Mouse (Mus musculus): ENCODE measurements at regions not wholly inside any gene's neighbourhood (a gene's known extent, or its start where the extent isn't known, plus 50 kb on each side); places are given as distances from the start of the nearest gene placed in this dataset.

GRCm38 (mm10) chr10:92389176-92389732 lies 333.0 kb downstream of the Nedd1 start:
- no peaks in the 10 kb centered on the region for H3K9me3 ChIP-seq (replicated peaks; ENCODE audit: insufficient read depth, low read length)
- H3K27ac ChIP-seq (ENCODE audit: control insufficient read depth, low read depth, low read length), result no peak overlapping the region
- H3K9ac ChIP-seq (ENCODE audit: control insufficient read depth, low read depth, low read length, poor library complexity, severe bottlenecking), result no peak overlapping the region
- no peaks in the 10 kb centered on the region for H3K79me2 ChIP-seq (ENCODE audit: control insufficient read depth, insufficient read depth, low read length, poor library complexity)
- no peaks in the 10 kb centered on the region for H3K36me3 ChIP-seq (ENCODE audit: control insufficient read depth in 1 of 2, insufficient read depth in 2 of 2, low read length in 2 of 2)
- H3K4me1 ChIP-seq (ENCODE audit: control insufficient read depth in 1 of 2, insufficient read depth in 2 of 2, low read length in 2 of 2), result no peaks in the 10 kb centered on the region
- H3K4me3 ChIP-seq (ENCODE audit: control insufficient read depth in 1 of 2, insufficient read depth in 1 of 2, low read depth in 2 of 2, low read length in 2 of 2), result no peak overlapping the region
- TF ChIP-seq MEF2A (IDR thresholded peaks at IDR 0.05; ENCODE audit: extremely low read depth, insufficient replicate concordance, low read depth, low read length, poor library complexity, severe bottlenecking) (no peak), TBP (IDR thresholded peaks at IDR 0.05; ENCODE audit: low read depth, low read length) (no peak), ETS1 (IDR thresholded peaks at IDR 0.05; ENCODE audit: low read depth, low read length) (no peak), ZNF384 (IDR thresholded peaks at IDR 0.05; ENCODE audit: low read depth, low read length) (no peak), E2F4 (IDR thresholded peaks at IDR 0.05; ENCODE audit: borderline replicate concordance, low read depth, low read length) (no peak), MAFK (IDR thresholded peaks at IDR 0.05; ENCODE audit: borderline replicate concordance, low read depth, low read length) (no peak)
- no peak for DNase-seq (ENCODE audit: low read depth, low spot score)
- no peaks in the 10 kb centered on the region; a peak in 1 of 4 replicates for H3K27me3 ChIP-seq (ENCODE audit: control insufficient read depth in 1 of 2, insufficient read depth in 2 of 2, low read length in 2 of 2)

- TF ChIP-seq POLR2AphosphoS5 (IDR thresholded peaks at IDR 0.05; ENCODE audit: borderline replicate concordance, low read depth, low read length) (no peak), USF2 (IDR thresholded peaks at IDR 0.05; ENCODE audit: borderline replicate concordance in 1 of 2, insufficient read depth in 1 of 2, low read depth in 1 of 2, low read length in 2 of 2) (no peak), TBP (IDR thresholded peaks at IDR 0.05; ENCODE audit: low read depth, low read length) (no peak)
- no peaks in the 10 kb centered on the region for H3K9me3 ChIP-seq (replicated peaks; ENCODE audit: insufficient read depth, low read length)
- DNase-seq (ENCODE audit: low read depth, low spot score), result no peak
These were observed 355.1 kb downstream of the Nedd1 start for GRCm38 (mm10) chr10:92367126-92367525.

DNA sequence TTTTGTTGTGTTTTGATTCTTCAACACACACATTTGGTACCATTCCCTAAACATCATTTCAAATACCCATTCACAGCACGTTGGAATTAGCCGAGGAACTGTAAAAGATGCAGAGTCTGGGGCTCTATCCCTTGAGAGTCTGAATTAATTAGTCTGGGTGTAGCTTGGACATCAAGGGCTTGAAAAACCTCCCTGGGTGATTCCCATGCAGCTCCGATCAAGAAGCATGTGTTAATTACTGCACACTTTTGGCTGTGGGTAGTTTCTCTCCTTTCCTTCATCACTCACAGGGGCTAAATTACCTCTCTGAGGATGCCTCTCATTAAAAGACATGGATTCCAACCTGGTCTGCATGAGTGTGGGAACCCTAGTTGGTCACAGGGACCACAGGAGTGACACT lies 365.5 kb downstream of the Nedd1 start:
- TF ChIP-seq SIN3A (IDR thresholded peaks at IDR 0.05; ENCODE audit: low read length), result no peak
- no peak for TF ChIP-seq GATA1 (IDR thresholded peaks at IDR 0.05; ENCODE audit: low read depth, low read length)
- no peak for TF ChIP-seq NELFE (IDR thresholded peaks at IDR 0.05; ENCODE audit: low read depth, low read length)
- no peak for TF ChIP-seq RAD21 (IDR thresholded peaks at IDR 0.05; ENCODE audit: low read depth, low read length)
- TF ChIP-seq USF2 (IDR thresholded peaks at IDR 0.05; ENCODE audit: borderline replicate concordance in 1 of 2, insufficient read depth in 1 of 2, low read depth in 1 of 2, low read length in 2 of 2), result no peak
- TF ChIP-seq SMC3 (IDR thresholded peaks at IDR 0.05; ENCODE audit: low read depth, low read length), result no peak
- no peak for TF ChIP-seq JUND (IDR thresholded peaks at IDR 0.05; ENCODE audit: low read depth, low read length)
- no peak for TF ChIP-seq UBTF (IDR thresholded peaks at IDR 0.05; ENCODE audit: borderline replicate concordance, insufficient read depth, low read depth, low read length)
- no peak for TF ChIP-seq TBP (IDR thresholded peaks at IDR 0.05; ENCODE audit: low read depth, low read length)
- no peak for TF ChIP-seq ZKSCAN1 (IDR thresholded peaks at IDR 0.05; ENCODE audit: low read depth, low read length)
- TF ChIP-seq KAT2A (conservative IDR thresholded peaks at IDR 0.05; ENCODE audit: low read depth, low read length), result no peak
- no peaks in the 10 kb centered on the region for H3K4me1 ChIP-seq (ENCODE audit: control insufficient read depth in 1 of 2, insufficient read depth in 2 of 2, low read length in 2 of 2)
- H3K9me3 ChIP-seq (replicated peaks; ENCODE audit: insufficient read depth, low read length), result no peaks in the 10 kb centered on the region
- H3K4me3 ChIP-seq (ENCODE audit: control insufficient read depth in 1 of 2, insufficient read depth in 1 of 2, low read depth in 2 of 2, low read length in 2 of 2), result no peak overlapping the region
- H3K79me2 ChIP-seq (ENCODE audit: control insufficient read depth, insufficient read depth, low read length, poor library complexity), result no peaks in the 10 kb centered on the region
- no peaks in the 10 kb centered on the region for H3K36me3 ChIP-seq (ENCODE audit: control insufficient read depth in 1 of 2, insufficient read depth in 2 of 2, low read length in 2 of 2)
- no peak for DNase-seq (ENCODE audit: low read depth, low spot score)
- H3K9ac ChIP-seq (ENCODE audit: control insufficient read depth, low read depth, low read length, poor library complexity, severe bottlenecking), result no peak overlapping the region
- no peaks in the 10 kb centered on the region for H3K27me3 ChIP-seq (ENCODE audit: control insufficient read depth in 1 of 2, insufficient read depth in 2 of 2, low read length in 2 of 2)
- H3K27ac ChIP-seq (ENCODE audit: control insufficient read depth, low read depth, low read length), result no peak overlapping the region

More at GRCm38 (mm10) chr10:92367126-92367525, 355.1 kb downstream of the Nedd1 start:
- Histone ChIP-seq H3K79me2 (ENCODE audit: control insufficient read depth, insufficient read depth, low read length, poor library complexity) (no peaks in the 10 kb centered on the region), H3K27me3 (ENCODE audit: control insufficient read depth in 1 of 2, insufficient read depth in 2 of 2, low read length in 2 of 2) (no peaks in the 10 kb centered on the region), H3K9ac (ENCODE audit: control insufficient read depth, low read depth, low read length, poor library complexity, severe bottlenecking) (no peak overlapping the region), H3K27ac (ENCODE audit: control insufficient read depth, low read depth, low read length) (no peak overlapping the region), H3K36me3 (ENCODE audit: control insufficient read depth in 1 of 2, insufficient read depth in 2 of 2, low read length in 2 of 2) (no peaks in the 10 kb centered on the region), H3K4me3 (ENCODE audit: control insufficient read depth in 1 of 2, insufficient read depth in 1 of 2, low read depth in 2 of 2, low read length in 2 of 2) (no peak overlapping the region), H3K4me1 (ENCODE audit: control insufficient read depth in 1 of 2, insufficient read depth in 2 of 2, low read length in 2 of 2) (no peaks in the 10 kb centered on the region)

Measured in MEL (cell line).